ENCODE assay signal across 31 mouse cellular contexts in the genomic region with DNA sequence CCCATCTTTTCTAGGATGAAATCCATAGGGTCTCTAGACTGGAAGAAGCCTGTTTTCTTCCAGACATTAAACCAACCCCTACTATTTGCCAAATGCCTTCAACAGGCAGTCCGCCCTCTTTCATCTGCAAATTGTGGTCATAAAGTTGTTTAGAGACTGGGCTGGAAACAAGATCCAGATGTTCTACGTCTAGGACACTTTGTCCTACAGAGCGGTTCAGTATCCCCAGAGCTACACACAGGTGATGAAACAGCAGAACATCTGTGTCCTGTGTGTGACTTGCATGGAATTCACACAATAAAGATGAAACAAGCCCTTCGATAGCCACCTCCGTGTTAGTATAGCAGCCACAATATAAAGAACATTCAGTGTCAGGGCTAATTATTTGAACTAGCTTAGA.
A peak's percentile ranks its signal among the peaks of the same experiment; 100 is the strongest.
DNase-seq lines count a peak whose midpoint lies in the region; ATAC-seq and TF ChIP-seq lines count a peak whose summit lies in the region.
"Had no signal": no experiment of that assay in that cellular context is flagged by ENCODE, and none has a peak within 500 bp of the region (broad histone marks: within the 10 kb centered on the region; RNA-seq: fewer than 3 reads in every experiment).

No protein-coding gene starts in this region.

- H3K4me1 ChIP-seq in embryonic facial prominence, embryonic 11.5 days (ENCODE audit: control insufficient read depth, insufficient read depth, low read length) = peaks cover 3% of the 10 kb centered on the region; the same call in 1 of the 2 replicates
- H3K4me1 ChIP-seq in embryonic facial prominence, embryonic 10.5 days = peaks cover 35% of the 10 kb centered on the region
- peaks cover 22% of the 10 kb centered on the region for H3K4me1 ChIP-seq in limb, embryonic 14.5 days (ENCODE audit: control insufficient read depth, insufficient read depth, low read length)

- H3K9me3 ChIP-seq in embryonic facial prominence, embryonic 11.5 days (replicated peaks; ENCODE audit: control insufficient read depth, low read length) = no peaks in the 10 kb centered on the region
- no peaks in the 10 kb centered on the region for H3K9me3 ChIP-seq in embryonic facial prominence, embryonic 10.5 days
- H3K9me3 ChIP-seq in limb, embryonic 14.5 days (ENCODE audit: control insufficient read depth, low read length) = no peaks in the 10 kb centered on the region
- H3K9me3 ChIP-seq: forebrain, embryonic 13.5 days; heart, embryonic 12.5 days; hindbrain, embryonic 13.5 days; kidney, embryonic 15.5 days; limb, embryonic 15.5 days; lung, embryonic 15.5 days; neural tube, embryonic 13.5 days had no signal

- WGBS in embryonic facial prominence, embryonic 11.5 days = 41% methylated on average over 5 of the region's 5 CpGs
- WGBS in embryonic facial prominence, embryonic 10.5 days = 43% methylated on average over 5 of the region's 5 CpGs
- WGBS in limb, embryonic 14.5 days = 6% methylated on average over 5 of the region's 5 CpGs

- H3K4me2 ChIP-seq in embryonic facial prominence, embryonic 11.5 days (ENCODE audit: low read depth, low read length) = no peak overlapping the region
- no peak overlapping the region for H3K4me2 ChIP-seq in limb, embryonic 14.5 days (replicated peaks; ENCODE audit: low read depth, low read length, severe bottlenecking)
- H3K4me2 ChIP-seq: forebrain, embryonic 13.5 days; heart, embryonic 12.5 days; hindbrain, embryonic 13.5 days; kidney, embryonic 15.5 days; limb, embryonic 15.5 days; lung, embryonic 15.5 days; midbrain, embryonic 11.5 days; neural tube, embryonic 13.5 days had no signal

- no peak overlapping the region for H3K27ac ChIP-seq in embryonic facial prominence, embryonic 11.5 days (replicated peaks; ENCODE audit: low read depth, low read length)
- H3K27ac ChIP-seq in embryonic facial prominence, embryonic 10.5 days (replicated peaks) = no peak overlapping the region
- H3K27ac ChIP-seq in limb, embryonic 14.5 days (replicated peaks; ENCODE audit: low read depth, low read length) = no peak overlapping the region
- H3K27ac ChIP-seq: forebrain, embryonic 13.5 days; hindbrain, embryonic 13.5 days; kidney, embryonic 15.5 days; limb, embryonic 15.5 days; liver, embryonic 14.5 days; lung, embryonic 15.5 days; neural tube, embryonic 13.5 days; stomach, postnatal 0 days had no signal

- no peak overlapping the region for H3K4me3 ChIP-seq in embryonic facial prominence, embryonic 11.5 days (ENCODE audit: low read depth, low read length)
- no peak overlapping the region for H3K4me3 ChIP-seq in embryonic facial prominence, embryonic 10.5 days
- no peak overlapping the region for H3K4me3 ChIP-seq in limb, embryonic 14.5 days (replicated peaks; ENCODE audit: low read length)
- H3K4me3 ChIP-seq: forebrain, embryonic 13.5 days; heart, embryonic 12.5 days; hindbrain, embryonic 13.5 days; kidney, embryonic 15.5 days; limb, embryonic 15.5 days; lung, embryonic 15.5 days; neural tube, embryonic 13.5 days had no signal

- ATAC-seq in embryonic facial prominence, embryonic 11.5 days (replicated peaks; ENCODE audit: insufficient number of reproducible peaks, low FRiP score, low TSS enrichment, low read depth) = no peak
- ATAC-seq in limb, embryonic 14.5 days (ENCODE audit: low FRiP score, low read depth) = peak; percentile 51; the same call in 1 of the 2 replicates
- ATAC-seq: forebrain, embryonic 13.5 days; midbrain, embryonic 16.5 days had no signal

- peak; percentile 54 for DNase-seq in embryonic facial prominence, embryonic 11.5 days (ENCODE audit: low spot score)
- DNase-seq in embryonic facial prominence, embryonic 10.5 days (ENCODE audit: low spot score) = no peak
- peak; percentile 24 for DNase-seq in lung, postnatal 25 days (ENCODE audit: low spot score)
- no peak for DNase-seq in lung, postnatal 14 days
- DNase-seq in hindlimb bud, embryonic 11.5 days (ENCODE audit: extremely low spot score, low read depth, low spot score) = peak; percentile 73
- DNase-seq in limb, embryonic 14.5 days (ENCODE audit: low spot score) = no peak
- no peak for DNase-seq in gastrocnemius, postnatal 36 days
- no peak for DNase-seq in left cerebral cortex, adult 9 months (ENCODE audit: low spot score in 2 of 2)
- DNase-seq: adrenal gland, adult 8-10 months; cerebellum, adult 8-10 months; cerebellum, postnatal 25 days; gastrocnemius, postnatal 14 days; heart, adult 18-20 months; heart, postnatal 4 days; kidney, adult 11 months; kidney, postnatal 36 days; layer of hippocampus, postnatal 36 days; right cerebral cortex, postnatal 4 days; thymus, adult 18-20 months; thymus, postnatal 25 days had no signal

- no peaks in the 10 kb centered on the region; the same call in 1 of the 2 replicates for H3K27me3 ChIP-seq in embryonic facial prominence, embryonic 11.5 days (ENCODE audit: control insufficient read depth, insufficient read depth, low read length)
- H3K27me3 ChIP-seq in embryonic facial prominence, embryonic 10.5 days (replicated peaks; ENCODE audit: low read depth, poor library complexity, severe bottlenecking) = 0 out of 2 replicates have a peak, but pooled peaks cover 3% of the 10 kb centered on the region
- no peaks in the 10 kb centered on the region for H3K27me3 ChIP-seq in limb, embryonic 14.5 days (ENCODE audit: control insufficient read depth, insufficient read depth, low read length)
- H3K27me3 ChIP-seq: heart, embryonic 12.5 days; kidney, embryonic 15.5 days; lung, embryonic 15.5 days had no signal

- no peaks in the 10 kb centered on the region for H3K36me3 ChIP-seq in embryonic facial prominence, embryonic 11.5 days (replicated peaks; ENCODE audit: control insufficient read depth, insufficient read depth, low read depth, low read length)
- H3K36me3 ChIP-seq in embryonic facial prominence, embryonic 10.5 days (replicated peaks) = no peaks in the 10 kb centered on the region
- H3K36me3 ChIP-seq in limb, embryonic 14.5 days (ENCODE audit: control insufficient read depth, insufficient read depth, low read length) = no peaks in the 10 kb centered on the region
- H3K36me3 ChIP-seq: heart, embryonic 12.5 days; hindbrain, embryonic 13.5 days; kidney, embryonic 15.5 days; limb, embryonic 15.5 days; lung, embryonic 15.5 days; neural tube, embryonic 13.5 days had no signal

- no peak for TF ChIP-seq POLR2A in limb, embryonic 14.5 days (IDR thresholded peaks at IDR 0.05; ENCODE audit: borderline replicate concordance, extremely low read depth, insufficient read depth, insufficient read length)

- intact Hi-C loops in gastrocnemius, postnatal 36 days (cut with DNase I) = no loop called here

- no peak overlapping the region for H3K9ac ChIP-seq in embryonic facial prominence, embryonic 11.5 days (replicated peaks; ENCODE audit: low read length)
- no peak overlapping the region for H3K9ac ChIP-seq in limb, embryonic 14.5 days (ENCODE audit: low read depth, low read length, severe bottlenecking)
- H3K9ac ChIP-seq: forebrain, embryonic 13.5 days; heart, embryonic 12.5 days; hindbrain, embryonic 13.5 days; kidney, embryonic 15.5 days; limb, embryonic 15.5 days; liver, embryonic 14.5 days; lung, embryonic 15.5 days; neural tube, embryonic 13.5 days had no signal

Comparison
In these comparisons a context has a peak if more than half of its experiments do, and no peak if none do; other contexts are left out.
1. DNase-seq: peak in embryonic facial prominence, embryonic 11.5 days (single experiment), lung, postnatal 25 days (single experiment) and hindlimb bud, embryonic 11.5 days (single experiment); none in embryonic facial prominence, embryonic 10.5 days (single experiment), lung, postnatal 14 days (single experiment), limb, embryonic 14.5 days (single experiment), gastrocnemius, postnatal 36 days (0 of 2) and left cerebral cortex, adult 9 months (0 of 2).